Mouse (Mus musculus): ENCODE data around the gene Pcdh7.
"Not testable (repeated sequence)": the region's sequence is repeated elsewhere in the genome, so short reads cannot be mapped to it uniquely, and the experiment has no call there.

The Pcdh7 gene

GRCm38 (mm10) chr5:58117896-58118295 is 400.1 kb downstream of the Pcdh7 start:
- no peak for DNase-seq (ENCODE audit: low spot score in 2 of 2)

GRCm38 (mm10) chr5:58118930-58119611 is 401.3 kb downstream of the Pcdh7 start:
- no peak for DNase-seq (ENCODE audit: low spot score in 2 of 2)

DNA sequence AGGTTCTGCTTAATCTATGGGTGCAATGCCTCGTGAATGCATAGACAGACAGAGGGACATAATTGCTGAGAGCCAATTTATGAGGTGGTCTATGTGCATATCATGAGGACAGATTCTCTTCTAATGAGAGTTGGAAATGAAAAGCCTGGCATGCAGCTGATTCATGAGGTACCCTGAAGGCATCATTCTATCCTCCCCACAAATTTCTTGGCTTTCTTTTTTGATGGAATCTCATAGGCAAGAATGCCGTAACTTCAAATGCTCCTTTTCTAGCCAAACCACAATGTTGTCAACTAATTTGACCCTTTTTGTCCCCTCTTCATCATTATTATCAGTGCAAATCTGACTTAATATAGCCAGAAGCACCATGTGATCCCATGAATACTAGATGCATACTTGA is 426.1 kb downstream of the Pcdh7 start:
- DNase-seq (ENCODE audit: low spot score in 2 of 2) = no peak

DNA sequence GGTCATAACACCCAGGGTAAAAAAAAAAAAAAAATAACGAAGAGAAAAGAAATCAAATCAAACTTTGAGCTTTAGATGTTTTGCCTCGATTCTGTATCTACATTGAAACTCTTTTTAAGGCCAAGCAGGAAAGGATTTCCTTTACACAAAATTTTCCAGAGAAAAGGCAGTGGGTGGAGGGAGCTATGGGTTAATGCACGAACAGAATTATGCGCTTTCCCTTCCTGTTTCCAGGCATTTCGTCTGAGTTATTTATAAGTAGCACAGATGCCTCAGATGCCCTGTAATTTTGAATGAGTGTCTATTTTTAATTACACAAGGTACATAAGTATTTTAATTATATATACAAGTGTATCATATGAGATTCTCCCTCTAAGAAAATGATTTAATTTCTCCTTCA is 436.2 kb downstream of the Pcdh7 start:
- DNase-seq (ENCODE audit: low spot score in 2 of 2) = no peak

- DNase-seq (ENCODE audit: low spot score in 2 of 2) = no peak
These were observed 454.5 kb downstream of the Pcdh7 start for GRCm38 (mm10) chr5:58172218-58172617.

GRCm38 (mm10) chr5:58174335-58174734 is 456.6 kb downstream of the Pcdh7 start:
- DNase-seq (ENCODE audit: low spot score in 2 of 2) = not testable (repeated sequence)

- no peak for DNase-seq (ENCODE audit: low spot score in 2 of 2)
These were observed 457.8 kb downstream of the Pcdh7 start for GRCm38 (mm10) chr5:58175532-58175931.
